Mouse (Mus musculus): ENCODE data around the gene Rarres1. TPM values are rescaled to one million over a fixed set of nuclear protein-coding genes. Genes with fewer than 3 reads are reported as not detected.

Rarres1 gene
- total and polyA plus RNA-seq, 3 experiments: not detected

- TF ChIP-seq GABPA (IDR thresholded peaks at IDR 0.05; ENCODE audit: low read depth, low read length) (no peak), CTCF (IDR thresholded peaks at IDR 0.05 in 2 of 3, conservative IDR thresholded peaks at IDR 0.05 in 1 of 3; ENCODE audit: control insufficient read depth in 1 of 3, insufficient read depth in 1 of 3, low read depth in 2 of 3, low read length in 3 of 3, poor library complexity in 1 of 3, severe bottlenecking in 1 of 3) (no peak), BHLHE40 (IDR thresholded peaks at IDR 0.05; ENCODE audit: borderline replicate concordance, low read depth, low read length) (no peak)
Observed at GRCm38 (mm10) chr3:67505286-67505685, 10.0 kb downstream of the Rarres1 start (continued).

- Histone ChIP-seq H3K9ac (ENCODE audit: control insufficient read depth, low read depth, low read length, poor library complexity, severe bottlenecking) (no peak overlapping the region), H3K4me1 (ENCODE audit: control insufficient read depth in 1 of 2, insufficient read depth in 2 of 2, low read length in 2 of 2) (peaks cover 0 to 7% of the 10 kb centered on the region in 2 experiments; a peak in 2 of 4 replicates), H3K9me3 (replicated peaks; ENCODE audit: insufficient read depth, low read length) (no peaks in the 10 kb centered on the region), H3K27ac (ENCODE audit: control insufficient read depth, low read depth, low read length) (no peak overlapping the region), H3K36me3 (ENCODE audit: control insufficient read depth in 1 of 2, insufficient read depth in 2 of 2, low read length in 2 of 2) (no peaks in the 10 kb centered on the region), H3K27me3 (ENCODE audit: control insufficient read depth in 1 of 2, insufficient read depth in 2 of 2, low read length in 2 of 2) (peaks cover 0 to 3% of the 10 kb centered on the region in 2 experiments; a peak in 1 of 4 replicates), H3K4me3 (ENCODE audit: control insufficient read depth in 1 of 2, insufficient read depth in 1 of 2, low read depth in 2 of 2, low read length in 2 of 2) (no peak overlapping the region), H3K79me2 (ENCODE audit: control insufficient read depth, insufficient read depth, low read length, poor library complexity) (no peaks in the 10 kb centered on the region)
- DNase-seq (ENCODE audit: low read depth, low spot score): no peak
- TF ChIP-seq E2F4 (IDR thresholded peaks at IDR 0.05; ENCODE audit: borderline replicate concordance, low read depth, low read length): no peak
- TF ChIP-seq POLR2A (IDR thresholded peaks at IDR 0.05; ENCODE audit: control insufficient read depth in 1 of 2, insufficient read depth in 1 of 2, low read depth in 1 of 2, low read length in 2 of 2, poor library complexity in 1 of 2): no peak
- no peak for TF ChIP-seq JUND (IDR thresholded peaks at IDR 0.05; ENCODE audit: low read depth, low read length)
- TF ChIP-seq MXI1 (IDR thresholded peaks at IDR 0.05; ENCODE audit: low read depth, low read length): no peak
- no peak for TF ChIP-seq CTCF (IDR thresholded peaks at IDR 0.05 in 2 of 3, conservative IDR thresholded peaks at IDR 0.05 in 1 of 3; ENCODE audit: control insufficient read depth in 1 of 3, insufficient read depth in 1 of 3, low read depth in 2 of 3, low read length in 3 of 3, poor library complexity in 1 of 3, severe bottlenecking in 1 of 3)
- no peak for TF ChIP-seq MAZ (IDR thresholded peaks at IDR 0.05; ENCODE audit: low read depth, low read length)
- TF ChIP-seq EP300 (IDR thresholded peaks at IDR 0.05; ENCODE audit: low read depth in 1 of 2, low read length in 2 of 2): no peak
- TF ChIP-seq USF2 (IDR thresholded peaks at IDR 0.05; ENCODE audit: borderline replicate concordance in 1 of 2, insufficient read depth in 1 of 2, low read depth in 1 of 2, low read length in 2 of 2): no peak
- TF ChIP-seq MAFK (IDR thresholded peaks at IDR 0.05; ENCODE audit: borderline replicate concordance, low read depth, low read length): no peak
- TF ChIP-seq MAX (IDR thresholded peaks at IDR 0.05; ENCODE audit: low read length): no peak
Observed at GRCm38 (mm10) chr3:67503878-67504277, 11.4 kb downstream of the Rarres1 start.

DNA sequence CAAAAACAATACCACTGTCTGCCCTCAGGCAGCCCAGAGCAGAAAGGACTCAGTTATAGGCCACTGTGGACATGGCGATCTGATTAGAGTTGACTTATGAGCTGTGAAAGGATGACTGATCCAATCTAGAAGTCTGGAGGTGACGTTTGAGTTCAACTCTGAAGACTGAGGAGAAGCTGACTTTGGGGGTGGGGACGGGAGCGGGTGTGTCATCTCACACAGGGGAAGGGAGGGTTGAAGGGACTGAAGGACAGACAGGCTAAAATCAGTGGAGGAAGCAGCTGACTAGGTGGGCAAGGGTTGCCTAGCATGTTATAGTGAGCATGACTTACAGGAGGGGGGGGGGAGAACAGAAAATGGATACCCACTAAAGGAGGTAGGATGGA, 15.9 kb downstream of the Rarres1 start:
- Histone ChIP-seq H3K9ac (ENCODE audit: control insufficient read depth, low read depth, low read length, poor library complexity, severe bottlenecking) (0 out of 2 replicates have a peak overlapping the region, but pooled peaks have one; percentile 4), H3K27me3 (ENCODE audit: control insufficient read depth in 1 of 2, insufficient read depth in 2 of 2, low read length in 2 of 2) (no peaks in the 10 kb centered on the region), H3K4me3 (ENCODE audit: control insufficient read depth in 1 of 2, insufficient read depth in 1 of 2, low read depth in 2 of 2, low read length in 2 of 2) (peak overlapping the region in 1 of 2 experiments; percentile 35; a peak in 2 of 4 replicates), H3K79me2 (ENCODE audit: control insufficient read depth, insufficient read depth, low read length, poor library complexity) (no peaks in the 10 kb centered on the region), H3K4me1 (ENCODE audit: control insufficient read depth in 1 of 2, insufficient read depth in 2 of 2, low read length in 2 of 2) (peaks cover 0 to 17% of the 10 kb centered on the region in 2 experiments; a peak in 2 of 4 replicates), H3K36me3 (ENCODE audit: control insufficient read depth in 1 of 2, insufficient read depth in 2 of 2, low read length in 2 of 2) (peaks cover 0 to 5% of the 10 kb centered on the region in 2 experiments; a peak in 1 of 4 replicates), H3K27ac (ENCODE audit: control insufficient read depth, low read depth, low read length) (peak overlapping the region; percentile 64), H3K9me3 (replicated peaks; ENCODE audit: insufficient read depth, low read length) (no peaks in the 10 kb centered on the region)
- DNase-seq (ENCODE audit: low read depth, low spot score): no peak
- no peak for TF ChIP-seq KAT2A (conservative IDR thresholded peaks at IDR 0.05; ENCODE audit: low read depth, low read length)
- peak; percentile 52; the same call in 1 of the 2 replicates for TF ChIP-seq MXI1 (IDR thresholded peaks at IDR 0.05; ENCODE audit: low read depth, low read length)
- TF ChIP-seq ETS1 (IDR thresholded peaks at IDR 0.05; ENCODE audit: low read depth, low read length): 0 out of 2 replicates have a peak, but pooled peaks have one; percentile 1
